Mouse (Mus musculus): ENCODE measurements around the gene Vamp4. TPM values are rescaled to one million over a fixed set of nuclear protein-coding genes. Genes with fewer than 3 reads are reported as not detected.

Gene Vamp4
- polyA plus RNA-seq, 1 experiment from 2014 or later: 31.5 TPM

DNA sequence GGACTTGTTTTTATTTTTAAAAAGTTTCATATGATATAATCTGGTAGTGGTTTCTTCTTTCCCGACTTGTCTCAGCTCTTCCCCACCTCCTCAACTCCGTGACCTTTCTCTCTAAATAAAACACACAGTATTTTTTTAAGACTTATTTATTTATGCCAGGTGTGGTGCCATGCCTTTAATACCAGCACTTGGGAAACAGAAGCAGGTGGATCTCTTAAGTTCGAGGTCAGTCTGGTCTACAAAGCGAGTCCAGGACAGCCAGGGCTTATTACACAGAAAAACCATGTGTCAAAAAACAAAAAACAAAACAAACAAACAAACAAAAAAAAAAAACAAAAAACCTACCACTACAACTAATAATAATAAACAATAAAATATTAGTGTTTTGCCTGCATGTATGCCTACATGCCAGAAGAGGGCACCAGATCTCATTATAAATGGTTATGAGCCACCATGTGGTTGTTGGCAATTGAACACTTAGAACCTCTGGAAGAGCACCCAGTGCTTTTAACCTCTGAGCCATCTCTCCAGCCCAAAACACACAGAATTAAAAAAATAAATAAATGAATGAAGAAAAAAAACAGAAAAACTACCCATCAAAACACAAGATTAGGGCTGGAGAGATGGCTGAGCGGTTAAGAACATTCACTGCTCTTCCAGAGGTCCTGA lies 20.6 kb upstream of the Vamp4 start:
- ATAC-seq (ENCODE audit: extremely low read depth, insufficient number of reproducible peaks, low FRiP score, low TSS enrichment): no peak

DNA sequence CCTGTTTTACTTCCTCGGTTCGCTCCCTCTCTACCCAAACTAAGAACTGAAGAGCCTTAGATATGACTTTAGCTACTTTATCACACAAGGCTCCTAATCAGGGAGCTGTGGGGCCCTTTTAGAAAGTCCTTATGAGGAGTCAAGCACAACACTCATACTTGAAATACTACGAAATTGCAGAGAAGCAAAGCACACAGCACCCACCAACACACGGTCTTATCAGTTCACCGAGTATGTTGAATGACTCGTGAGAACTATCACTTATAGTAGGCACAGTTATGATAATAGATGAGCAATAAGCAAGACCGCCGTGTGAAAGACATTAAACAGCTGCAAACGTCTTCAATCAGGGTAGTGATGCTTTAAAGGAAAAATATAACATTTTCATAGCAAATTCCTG lies 17.4 kb upstream of the Vamp4 start:
- Histone ChIP-seq H3K9me3 (no peaks in the 10 kb centered on the region), H3K4me1 (peaks cover 12% of the 10 kb centered on the region), H3K27ac (replicated peaks) (no peak overlapping the region), H3K36me3 (no peaks in the 10 kb centered on the region), H3K4me3 (no peak overlapping the region), H3K4me2 (no peak overlapping the region), H3K27me3 (replicated peaks) (no peaks in the 10 kb centered on the region), H3K9ac (no peak overlapping the region)
- 50% methylated on average over 9 of the region's 9 CpGs for WGBS
- ATAC-seq (ENCODE audit: extremely low read depth, insufficient number of reproducible peaks, low FRiP score, low TSS enrichment): no peak

More for the DNA sequence above, 20.6 kb upstream of the Vamp4 start:
- H3K27me3 ChIP-seq (replicated peaks): no peaks in the 10 kb centered on the region
- no peak overlapping the region for H3K27ac ChIP-seq (replicated peaks)
- WGBS: 69% methylated on average over 5 of the region's 5 CpGs
- H3K9me3 ChIP-seq: no peaks in the 10 kb centered on the region
- H3K4me1 ChIP-seq: peaks cover 25% of the 10 kb centered on the region
- no peak overlapping the region for H3K4me3 ChIP-seq
- H3K4me2 ChIP-seq: no peak overlapping the region
- H3K9ac ChIP-seq: no peak overlapping the region
- H3K36me3 ChIP-seq: peaks cover 17% of the 10 kb centered on the region

DNA sequence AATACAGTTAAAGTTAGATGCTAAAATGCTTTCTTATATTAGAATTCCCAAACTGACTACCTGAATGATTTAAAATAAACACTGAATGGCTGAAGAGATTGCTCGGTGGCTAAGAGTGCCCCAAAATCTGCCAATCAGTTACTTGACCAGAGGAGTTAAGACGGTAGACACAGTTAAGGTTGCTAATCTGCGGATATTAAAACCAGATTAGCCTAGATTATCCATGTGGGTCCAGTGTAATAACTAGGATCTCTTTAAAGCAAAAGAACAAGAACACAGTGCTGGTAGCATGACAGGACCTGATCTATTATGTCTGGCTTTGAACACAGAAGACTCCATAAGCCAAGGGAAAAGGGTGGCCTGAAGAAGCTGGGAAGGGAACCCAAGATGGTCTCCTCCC lies 16.1 kb upstream of the Vamp4 start:
- Histone ChIP-seq H3K4me2 (no peak overlapping the region), H3K9me3 (no peaks in the 10 kb centered on the region), H3K27ac (replicated peaks) (no peak overlapping the region), H3K36me3 (no peaks in the 10 kb centered on the region), H3K4me3 (no peak overlapping the region), H3K4me1 (peaks cover 6% of the 10 kb centered on the region; the same call in 1 of the 2 replicates), H3K9ac (no peak overlapping the region), H3K27me3 (replicated peaks) (no peaks in the 10 kb centered on the region)
- no peak for ATAC-seq (ENCODE audit: extremely low read depth, insufficient number of reproducible peaks, low FRiP score, low TSS enrichment)
- WGBS: 77% methylated on average over 3 of the region's 3 CpGs

GRCm38 (mm10) chr1:162563236-162563635 lies 7.1 kb upstream of the Vamp4 start:
- Histone ChIP-seq H3K9ac (no peak overlapping the region), H3K4me1 (no peaks in the 10 kb centered on the region), H3K36me3 (no peaks in the 10 kb centered on the region), H3K27ac (replicated peaks) (no peak overlapping the region), H3K27me3 (replicated peaks) (no peaks in the 10 kb centered on the region; the same call in 1 of the 2 replicates), H3K4me2 (no peak overlapping the region), H3K9me3 (no peaks in the 10 kb centered on the region), H3K4me3 (no peak overlapping the region)
- 79% methylated on average over 1 of the region's 1 CpGs for WGBS
- no peak for ATAC-seq (ENCODE audit: extremely low read depth, insufficient number of reproducible peaks, low FRiP score, low TSS enrichment)

DNA sequence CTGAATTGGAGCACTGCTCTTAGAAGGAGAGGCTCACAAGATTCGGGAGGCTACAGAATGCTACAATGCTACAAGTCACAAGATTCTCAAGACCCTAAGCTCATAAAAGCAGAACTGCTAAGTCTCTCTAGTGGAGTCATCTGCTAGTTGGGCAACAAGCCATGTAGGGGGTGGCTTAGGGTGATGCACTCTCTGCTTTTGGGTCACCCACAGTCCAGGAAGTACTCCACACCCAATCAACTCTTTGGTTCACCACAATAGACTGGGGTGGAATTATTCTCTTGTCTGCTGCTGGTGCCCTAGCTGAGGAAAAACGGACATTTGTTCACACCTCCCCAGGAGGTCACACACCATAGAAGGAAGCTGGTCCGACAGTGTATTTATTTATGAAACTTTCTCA lies 5.3 kb upstream of the Vamp4 start:
- H3K36me3 ChIP-seq: no peaks in the 10 kb centered on the region
- H3K27me3 ChIP-seq (replicated peaks): no peaks in the 10 kb centered on the region; the same call in 1 of the 2 replicates
- ATAC-seq (ENCODE audit: extremely low read depth, insufficient number of reproducible peaks, low FRiP score, low TSS enrichment): no peak
- H3K4me2 ChIP-seq: no peak overlapping the region
- H3K4me3 ChIP-seq: no peak overlapping the region
- H3K27ac ChIP-seq (replicated peaks): no peak overlapping the region
- 36% methylated on average over 3 of the region's 3 CpGs for WGBS
- no peaks in the 10 kb centered on the region for H3K9me3 ChIP-seq
- no peak overlapping the region for H3K9ac ChIP-seq
- peaks cover 7% of the 10 kb centered on the region for H3K4me1 ChIP-seq

DNA sequence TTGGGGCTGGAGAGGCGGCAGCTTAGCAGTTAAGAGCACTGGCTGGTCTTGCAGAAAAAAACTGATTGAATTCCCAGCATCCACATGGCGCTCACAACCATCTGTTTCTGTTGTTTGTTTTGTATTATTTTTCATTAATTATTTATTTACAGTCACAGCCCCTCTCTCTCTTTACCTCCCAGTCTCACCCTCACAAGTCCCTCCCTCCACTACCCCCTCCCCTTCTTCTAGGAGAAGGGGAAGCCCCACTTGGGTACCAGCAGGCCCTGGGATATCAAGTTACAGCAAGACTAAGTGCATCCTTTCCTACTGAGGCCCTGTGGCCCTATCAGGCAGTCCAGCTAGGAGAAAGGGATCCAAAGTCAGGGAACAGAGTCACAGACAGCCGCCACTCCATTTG lies 3.0 kb upstream of the Vamp4 start:
- Histone ChIP-seq H3K4me2 (no peak overlapping the region), H3K27ac (replicated peaks) (no peak overlapping the region), H3K9ac (peak overlapping the region; percentile 33; the same call in 1 of the 2 replicates), H3K9me3 (no peaks in the 10 kb centered on the region), H3K36me3 (no peaks in the 10 kb centered on the region), H3K4me3 (no peak overlapping the region), H3K27me3 (replicated peaks) (no peaks in the 10 kb centered on the region; the same call in 1 of the 2 replicates), H3K4me1 (peaks cover 12% of the 10 kb centered on the region)
- WGBS: 51% methylated on average over 3 of the region's 3 CpGs
- ATAC-seq (ENCODE audit: extremely low read depth, insufficient number of reproducible peaks, low FRiP score, low TSS enrichment): no peak

GRCm38 (mm10) chr1:162570931-162571601 lies 751 bp downstream of the Vamp4 start:
- Histone ChIP-seq H3K9me3 (0 out of 2 replicates have a peak, but pooled peaks cover 5% of the 10 kb centered on the region), H3K9ac (peak overlapping the region; percentile 92), H3K4me3 (peak overlapping the region; percentile 90), H3K36me3 (peaks cover 20% of the 10 kb centered on the region), H3K27ac (replicated peaks) (peak overlapping the region; percentile 92), H3K4me2 (peak overlapping the region; percentile 75), H3K27me3 (replicated peaks) (no peaks in the 10 kb centered on the region; the same call in 1 of the 2 replicates), H3K4me1 (peaks cover 22% of the 10 kb centered on the region)
- ATAC-seq (ENCODE audit: extremely low read depth, insufficient number of reproducible peaks, low FRiP score, low TSS enrichment): 0 out of 2 replicates have a peak, but pooled peaks have one; percentile 9
- WGBS: under 1% methylated on average over 46 of the region's 46 CpGs

DNA sequence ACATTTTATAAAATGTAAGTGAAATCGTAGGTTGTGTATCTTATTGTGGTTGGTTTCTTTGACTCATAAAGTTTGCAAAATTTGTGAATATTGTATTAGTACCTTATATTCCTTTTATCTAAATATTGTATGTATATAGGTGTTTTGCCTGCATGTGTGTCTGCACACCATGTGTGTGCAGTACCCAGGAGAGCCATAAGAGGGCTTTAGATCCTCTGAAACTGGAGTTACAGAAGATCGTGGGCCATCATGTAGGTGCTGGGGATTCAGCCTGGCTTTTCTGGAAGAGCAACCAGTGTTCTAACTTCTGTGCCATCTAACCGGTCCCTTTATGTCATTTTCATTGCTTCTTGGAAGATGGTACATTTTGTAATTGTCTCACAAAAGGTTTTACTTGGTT lies 4.8 kb downstream of the Vamp4 start:
- Histone ChIP-seq H3K4me2 (no peak overlapping the region), H3K4me3 (no peak overlapping the region), H3K9ac (no peak overlapping the region), H3K4me1 (peaks cover 16% of the 10 kb centered on the region), H3K9me3 (0 out of 2 replicates have a peak, but pooled peaks cover 5% of the 10 kb centered on the region), H3K27ac (replicated peaks) (no peak overlapping the region), H3K36me3 (peaks cover 44% of the 10 kb centered on the region), H3K27me3 (replicated peaks) (no peaks in the 10 kb centered on the region)
- WGBS: 95% methylated on average over 3 of the region's 3 CpGs
- ATAC-seq (ENCODE audit: extremely low read depth, insufficient number of reproducible peaks, low FRiP score, low TSS enrichment): no peak

- H3K9ac ChIP-seq: no peak overlapping the region
- ATAC-seq (ENCODE audit: extremely low read depth, insufficient number of reproducible peaks, low FRiP score, low TSS enrichment): no peak
- H3K4me1 ChIP-seq: no peaks in the 10 kb centered on the region
- H3K4me2 ChIP-seq: no peak overlapping the region
- H3K4me3 ChIP-seq: no peak overlapping the region
- H3K36me3 ChIP-seq: peaks cover 51% of the 10 kb centered on the region
- no peak overlapping the region for H3K27ac ChIP-seq (replicated peaks)
- H3K9me3 ChIP-seq: no peaks in the 10 kb centered on the region
- 79% methylated on average over 2 of the region's 2 CpGs for WGBS
- H3K27me3 ChIP-seq (replicated peaks): no peaks in the 10 kb centered on the region
Observed at GRCm38 (mm10) chr1:162582884-162583283, 12.6 kb downstream of the Vamp4 start.

DNA sequence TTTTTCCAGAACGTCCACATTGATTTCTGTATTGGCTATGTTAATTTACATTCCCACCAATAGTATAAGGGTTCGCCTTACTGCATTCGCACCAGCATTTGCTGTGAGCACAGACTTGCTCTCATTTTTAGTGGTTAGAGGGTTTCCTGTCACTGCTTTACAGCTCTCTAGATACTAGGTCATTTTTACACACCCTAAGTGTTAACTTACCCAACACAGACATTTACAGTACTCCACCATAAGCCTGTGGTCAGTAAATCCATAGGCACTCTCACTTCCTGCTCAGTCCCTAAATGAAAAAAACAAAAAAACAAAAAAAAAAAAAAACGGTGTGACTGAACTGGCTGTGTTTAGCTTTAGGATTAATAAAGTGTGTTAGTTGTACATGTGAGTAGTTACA lies 16.0 kb downstream of the Vamp4 start:
- Histone ChIP-seq H3K9me3 (no peaks in the 10 kb centered on the region), H3K9ac (no peak overlapping the region), H3K27ac (replicated peaks) (no peak overlapping the region), H3K4me1 (peaks cover 12% of the 10 kb centered on the region), H3K4me2 (no peak overlapping the region), H3K4me3 (no peak overlapping the region), H3K36me3 (peaks cover 37% of the 10 kb centered on the region), H3K27me3 (replicated peaks) (no peaks in the 10 kb centered on the region)
- 75% methylated on average over 4 of the region's 4 CpGs for WGBS
- ATAC-seq (ENCODE audit: extremely low read depth, insufficient number of reproducible peaks, low FRiP score, low TSS enrichment): no peak

GRCm38 (mm10) chr1:162588606-162589005 lies 18.3 kb downstream of the Vamp4 start:
- no peaks in the 10 kb centered on the region for H3K27me3 ChIP-seq (replicated peaks)
- H3K36me3 ChIP-seq: peaks cover 40% of the 10 kb centered on the region
- H3K4me2 ChIP-seq: no peak overlapping the region
- no peaks in the 10 kb centered on the region for H3K9me3 ChIP-seq
- H3K4me3 ChIP-seq: no peak overlapping the region
- no peak for ATAC-seq (ENCODE audit: extremely low read depth, insufficient number of reproducible peaks, low FRiP score, low TSS enrichment)
- H3K27ac ChIP-seq (replicated peaks): no peak overlapping the region
- 84% methylated on average over 3 of the region's 3 CpGs for WGBS
- H3K9ac ChIP-seq: no peak overlapping the region
- H3K4me1 ChIP-seq: peaks cover 12% of the 10 kb centered on the region

Measured in heart, embryonic 13.5 days (tissue).